Mouse (Mus musculus) limb, embryonic 15.5 days (tissue): ENCODE data around the gene Srebf1. TPM values are rescaled to one million over a fixed set of nuclear protein-coding genes. Genes with fewer than 3 reads are reported as not detected.

ENCODE experiments used
- ATAC-seq: fragments of 200-750 bp; cut with Nextera tagmentation; 2 replicates; pipeline ENCODE4 v1.8.0; 2017; ENCODE audit warnings: low read depth, moderate TSS enrichment; ENCODE audit not compliant: insufficient number of reproducible peaks, low FRiP score, low TSS enrichment
- H3K27ac ChIP-seq: fragments of 300-500 bp; sonication (generic); 2 replicates; pipeline ENCODE4 v1.5.1; 2015; ENCODE audit warnings: moderate library complexity, mild to moderate bottlenecking, inconsistent platforms
- H3K27me3 ChIP-seq: fragments of 300-500 bp; sonication (generic); 2 replicates; pipeline ENCODE4 v1.6.1; 2015; ENCODE audit warnings: inconsistent platforms
- H3K36me3 ChIP-seq: fragments of 300-500 bp; sonication (generic); 2 replicates; pipeline ENCODE4 v1.6.1; 2015; ENCODE audit warnings: inconsistent platforms
- H3K4me1 ChIP-seq: fragments of 300-500 bp; sonication (generic); 2 replicates; pipeline ENCODE4 v1.6.1; 2015; ENCODE audit warnings: inconsistent platforms
- H3K4me2 ChIP-seq: fragments of 300-500 bp; sonication (generic); 2 replicates; pipeline ENCODE4 v1.6.1; 2015; ENCODE audit warnings: mild to moderate bottlenecking, inconsistent platforms
- H3K4me3 ChIP-seq: fragments of 300-500 bp; sonication (generic); 2 replicates; pipeline ENCODE4 v1.5.1; 2015; ENCODE audit warnings: mild to moderate bottlenecking, inconsistent platforms
- H3K9ac ChIP-seq: fragments of 300-500 bp; sonication (generic); 2 replicates; pipeline ENCODE4 v1.6.1; 2015; ENCODE audit warnings: inconsistent platforms
- H3K9me3 ChIP-seq: fragments of 300-500 bp; sonication (generic); 2 replicates; pipeline ENCODE4 v1.6.1; 2016; ENCODE audit warnings: inconsistent platforms
- WGBS: fragments of 180-500 bp; shearing (Covaris S2); methylation state at CpG from one replicate; pipeline ENCODE4 v1.1.7; 2015; 5-methylcytosine and 5-hydroxymethylcytosine counted together
- polyA plus RNA-seq: library from polyadenylated mRNA; unstranded; fragments of >200 nt; fragmentation: Nextera tagmentation; extraction: Ambion mirVana; gene quantifications from 2 replicates; pipeline ENCODE4 v1.2.1, GENCODE M21; 2015

The Srebf1 gene
- polyA plus RNA-seq, 1 experiment from 2014 or later = 66.5 TPM

GRCm38 (mm10) chr11:60173606-60174184, 48.7 kb downstream of the Srebf1 start:
- Histone ChIP-seq H3K4me2 (no peak overlapping the region), H3K9me3 (no peaks in the 10 kb centered on the region), H3K4me1 (peaks cover 80% of the 10 kb centered on the region), H3K27ac (no peak overlapping the region), H3K9ac (no peak overlapping the region), H3K4me3 (no peak overlapping the region), H3K27me3 (no peaks in the 10 kb centered on the region), H3K36me3 (0 out of 2 replicates have a peak, but pooled peaks cover 3% of the 10 kb centered on the region)
- 48% methylated on average over 10 of the region's 10 CpGs for WGBS
- no peak for ATAC-seq

GRCm38 (mm10) chr11:60172074-60172473, 50.3 kb downstream of the Srebf1 start:
- H3K27me3 ChIP-seq = no peaks in the 10 kb centered on the region
- H3K36me3 ChIP-seq = 0 out of 2 replicates have a peak, but pooled peaks cover 3% of the 10 kb centered on the region
- no peak overlapping the region for H3K4me3 ChIP-seq
- WGBS = 79% methylated on average over 3 of the region's 3 CpGs
- H3K9me3 ChIP-seq = no peaks in the 10 kb centered on the region
- no peak overlapping the region for H3K27ac ChIP-seq
- ATAC-seq = no peak
- no peak overlapping the region for H3K9ac ChIP-seq
- no peak overlapping the region for H3K4me2 ChIP-seq
- peaks cover 71% of the 10 kb centered on the region for H3K4me1 ChIP-seq

GRCm38 (mm10) chr11:60168780-60169179, 53.6 kb downstream of the Srebf1 start:
- Histone ChIP-seq H3K4me1 (peaks cover 55% of the 10 kb centered on the region), H3K4me2 (no peak overlapping the region), H3K27ac (no peak overlapping the region), H3K4me3 (no peak overlapping the region), H3K27me3 (no peaks in the 10 kb centered on the region), H3K36me3 (0 out of 2 replicates have a peak, but pooled peaks cover 3% of the 10 kb centered on the region), H3K9me3 (no peaks in the 10 kb centered on the region), H3K9ac (no peak overlapping the region; the same call in 1 of the 2 replicates)
- 24% methylated on average over 9 of the region's 9 CpGs for WGBS
- no peak for ATAC-seq

GRCm38 (mm10) chr11:60165076-60165475, 57.3 kb downstream of the Srebf1 start:
- H3K9ac ChIP-seq = no peak overlapping the region
- WGBS = 47% methylated on average over 5 of the region's 5 CpGs
- peak overlapping the region; percentile 47; the same call in 1 of the 2 replicates for H3K27ac ChIP-seq
- no peak for ATAC-seq
- no peaks in the 10 kb centered on the region for H3K9me3 ChIP-seq
- peaks cover 55% of the 10 kb centered on the region for H3K4me1 ChIP-seq
- H3K4me3 ChIP-seq = no peak overlapping the region
- no peak overlapping the region for H3K4me2 ChIP-seq
- peaks cover 10% of the 10 kb centered on the region; the same call in 1 of the 2 replicates for H3K36me3 ChIP-seq
- no peaks in the 10 kb centered on the region for H3K27me3 ChIP-seq

GRCm38 (mm10) chr11:60164450-60164849, 57.9 kb downstream of the Srebf1 start:
- Histone ChIP-seq H3K4me1 (peaks cover 55% of the 10 kb centered on the region), H3K9ac (no peak overlapping the region), H3K36me3 (peaks cover 9% of the 10 kb centered on the region; the same call in 1 of the 2 replicates), H3K27ac (no peak overlapping the region), H3K4me3 (no peak overlapping the region), H3K27me3 (no peaks in the 10 kb centered on the region), H3K4me2 (no peak overlapping the region), H3K9me3 (no peaks in the 10 kb centered on the region)
- no peak for ATAC-seq
- WGBS = 58% methylated on average over 6 of the region's 6 CpGs

GRCm38 (mm10) chr11:60163362-60163761, 59.0 kb downstream of the Srebf1 start:
- Histone ChIP-seq H3K27ac (no peak overlapping the region), H3K4me3 (no peak overlapping the region), H3K27me3 (no peaks in the 10 kb centered on the region), H3K36me3 (peaks cover 7% of the 10 kb centered on the region; the same call in 1 of the 2 replicates), H3K4me1 (peaks cover 49% of the 10 kb centered on the region), H3K4me2 (no peak overlapping the region), H3K9ac (no peak overlapping the region), H3K9me3 (no peaks in the 10 kb centered on the region)
- no peak for ATAC-seq
- 81% methylated on average over 4 of the region's 4 CpGs for WGBS

GRCm38 (mm10) chr11:60162547-60162946, 59.8 kb downstream of the Srebf1 start:
- WGBS = 97% methylated on average over 1 of the region's 1 CpGs
- no peak overlapping the region for H3K27ac ChIP-seq
- no peaks in the 10 kb centered on the region for H3K27me3 ChIP-seq
- H3K9ac ChIP-seq = no peak overlapping the region
- ATAC-seq = no peak
- peaks cover 45% of the 10 kb centered on the region for H3K4me1 ChIP-seq
- no peak overlapping the region for H3K4me2 ChIP-seq
- no peak overlapping the region for H3K4me3 ChIP-seq
- no peaks in the 10 kb centered on the region for H3K9me3 ChIP-seq
- H3K36me3 ChIP-seq = peaks cover 11% of the 10 kb centered on the region; the same call in 1 of the 2 replicates

GRCm38 (mm10) chr11:60161146-60161874, 61.1 kb downstream of the Srebf1 start:
- Histone ChIP-seq H3K9me3 (no peaks in the 10 kb centered on the region), H3K9ac (no peak overlapping the region), H3K4me3 (no peak overlapping the region), H3K4me1 (peaks cover 45% of the 10 kb centered on the region), H3K27ac (no peak overlapping the region), H3K36me3 (peaks cover 18% of the 10 kb centered on the region; the same call in 1 of the 2 replicates), H3K4me2 (no peak overlapping the region), H3K27me3 (no peaks in the 10 kb centered on the region)
- 56% methylated on average over 9 of the region's 9 CpGs for WGBS
- no peak for ATAC-seq

GRCm38 (mm10) chr11:60160454-60161114, 61.8 kb downstream of the Srebf1 start:
- WGBS = 57% methylated on average over 3 of the region's 3 CpGs
- Histone ChIP-seq H3K4me2 (no peak overlapping the region), H3K9ac (no peak overlapping the region), H3K4me1 (peaks cover 48% of the 10 kb centered on the region), H3K36me3 (peaks cover 18% of the 10 kb centered on the region; the same call in 1 of the 2 replicates), H3K9me3 (no peaks in the 10 kb centered on the region), H3K27me3 (no peaks in the 10 kb centered on the region), H3K27ac (no peak overlapping the region), H3K4me3 (no peak overlapping the region)
- ATAC-seq = no peak

GRCm38 (mm10) chr11:60159955-60160354, 62.4 kb downstream of the Srebf1 start:
- Histone ChIP-seq H3K27ac (no peak overlapping the region), H3K27me3 (no peaks in the 10 kb centered on the region), H3K4me2 (no peak overlapping the region), H3K4me1 (peaks cover 48% of the 10 kb centered on the region), H3K9me3 (no peaks in the 10 kb centered on the region), H3K9ac (no peak overlapping the region), H3K36me3 (peaks cover 21% of the 10 kb centered on the region; the same call in 1 of the 2 replicates), H3K4me3 (no peak overlapping the region)
- ATAC-seq = no peak
- WGBS = 78% methylated on average over 5 of the region's 5 CpGs

GRCm38 (mm10) chr11:60158271-60158670, 64.1 kb downstream of the Srebf1 start:
- WGBS = 70% methylated on average over 4 of the region's 4 CpGs

GRCm38 (mm10) chr11:60155690-60156089, 66.7 kb downstream of the Srebf1 start:
- H3K27me3 ChIP-seq = no peaks in the 10 kb centered on the region
- no peak overlapping the region for H3K9ac ChIP-seq
- peaks cover 16% of the 10 kb centered on the region for H3K4me1 ChIP-seq
- no peaks in the 10 kb centered on the region for H3K9me3 ChIP-seq
- no peak overlapping the region for H3K4me3 ChIP-seq
- H3K36me3 ChIP-seq = peaks cover 35% of the 10 kb centered on the region; the same call in 1 of the 2 replicates
- no peak overlapping the region for H3K4me2 ChIP-seq
- no peak overlapping the region for H3K27ac ChIP-seq
- ATAC-seq = no peak
- WGBS = 85% methylated on average over 5 of the region's 5 CpGs

More at GRCm38 (mm10) chr11:60158271-60158670, 64.1 kb downstream of the Srebf1 start:
- Histone ChIP-seq H3K9me3 (no peaks in the 10 kb centered on the region), H3K36me3 (peaks cover 36% of the 10 kb centered on the region; the same call in 1 of the 2 replicates), H3K27me3 (no peaks in the 10 kb centered on the region), H3K4me2 (no peak overlapping the region), H3K4me1 (peaks cover 32% of the 10 kb centered on the region), H3K9ac (no peak overlapping the region), H3K27ac (no peak overlapping the region), H3K4me3 (no peak overlapping the region)
- no peak for ATAC-seq
